Mouse (Mus musculus): ENCODE data around the gene Matn4. TPM values are rescaled to one million over a fixed set of nuclear protein-coding genes. Genes with fewer than 3 reads are reported as not detected.

Gene Matn4
- polyA plus RNA-seq, 1 experiment from 2014 or later = 2.0 TPM

Small RNA genes lying within 50 kb of the gene (microRNA-seq; reads per million reads assigned to microRNA genes)
- not detected for gene Mir7678

Other genes with a start within 250 kb of the Matn4 start
- gene Kcns1, start 234.0 kb downstream of the Matn4 start, polyA plus RNA-seq (2015; fragmentation: Nextera tagmentation; extraction: Ambion mirVana) = 0.21 and 0.25 TPM in 2 replicates
- not detected in 2 replicates for gene Wfdc5, start 222.4 kb downstream of the Matn4 start, polyA plus RNA-seq (2015; fragmentation: Nextera tagmentation; extraction: Ambion mirVana)
- gene Wfdc12, start 214.6 kb downstream of the Matn4 start, polyA plus RNA-seq (2015; fragmentation: Nextera tagmentation; extraction: Ambion mirVana) = not detected in 2 replicates
- not detected in 2 replicates for gene Wfdc15a, start 205.0 kb downstream of the Matn4 start, polyA plus RNA-seq (2015; fragmentation: Nextera tagmentation; extraction: Ambion mirVana)
- gene Wfdc15b, start 183.5 kb downstream of the Matn4 start, polyA plus RNA-seq (2015; fragmentation: Nextera tagmentation; extraction: Ambion mirVana) = 98.1 and 100 TPM in 2 replicates
- gene Svs2, start 166.7 kb downstream of the Matn4 start, polyA plus RNA-seq (2015; fragmentation: Nextera tagmentation; extraction: Ambion mirVana) = not detected in 2 replicates
- gene Svs3b, start 148.5 kb downstream of the Matn4 start, polyA plus RNA-seq (2015; fragmentation: Nextera tagmentation; extraction: Ambion mirVana) = not detected in 2 replicates
- gene Svs4, start 126.7 kb downstream of the Matn4 start, polyA plus RNA-seq (2015; fragmentation: Nextera tagmentation; extraction: Ambion mirVana) = not detected in 2 replicates
- gene Svs3a, start 115.9 kb downstream of the Matn4 start, polyA plus RNA-seq (2015; fragmentation: Nextera tagmentation; extraction: Ambion mirVana) = not detected in 2 replicates
- gene Svs6, start 88.4 kb downstream of the Matn4 start, polyA plus RNA-seq (2015; fragmentation: Nextera tagmentation; extraction: Ambion mirVana) = not detected in 2 replicates
- gene Svs5, start 72.4 kb downstream of the Matn4 start, polyA plus RNA-seq (2015; fragmentation: Nextera tagmentation; extraction: Ambion mirVana) = not detected in 2 replicates
- gene Slpi, start 16.1 kb downstream of the Matn4 start, polyA plus RNA-seq (2015; fragmentation: Nextera tagmentation; extraction: Ambion mirVana) = 0.41 and 1.00 TPM in 2 replicates
- 0.06 and 0.29 TPM in 2 replicates for gene Rbpjl, start 2.0 kb downstream of the Matn4 start, polyA plus RNA-seq (2015; fragmentation: Nextera tagmentation; extraction: Ambion mirVana)
- 204 and 209 TPM in 2 replicates for gene Sdc4, start 38.7 kb upstream of the Matn4 start, polyA plus RNA-seq (2015; fragmentation: Nextera tagmentation; extraction: Ambion mirVana)
- 65.9 and 67.0 TPM in 2 replicates for gene Sys1, start 51.8 kb upstream of the Matn4 start, polyA plus RNA-seq (2015; fragmentation: Nextera tagmentation; extraction: Ambion mirVana)
- 8.1 and 14.0 TPM in 2 replicates for gene Gm20458, start 55.8 kb upstream of the Matn4 start, polyA plus RNA-seq (2015; fragmentation: Nextera tagmentation; extraction: Ambion mirVana)
- gene Trp53tg5, start 68.6 kb upstream of the Matn4 start, polyA plus RNA-seq (2015; fragmentation: Nextera tagmentation; extraction: Ambion mirVana) = not detected in 2 replicates
- 12.6 and 18.2 TPM in 2 replicates for gene Dbndd2, start 80.9 kb upstream of the Matn4 start, polyA plus RNA-seq (2015; fragmentation: Nextera tagmentation; extraction: Ambion mirVana)
- 70.7 and 75.8 TPM in 2 replicates for gene Pigt, start 92.4 kb upstream of the Matn4 start, polyA plus RNA-seq (2015; fragmentation: Nextera tagmentation; extraction: Ambion mirVana)
- gene Wfdc2, start 157.3 kb upstream of the Matn4 start, polyA plus RNA-seq (2015; fragmentation: Nextera tagmentation; extraction: Ambion mirVana) = 399 and 441 TPM in 2 replicates
- gene Spint3, start 168.3 kb upstream of the Matn4 start, polyA plus RNA-seq (2015; fragmentation: Nextera tagmentation; extraction: Ambion mirVana) = not detected in 2 replicates
- gene Wfdc6a, start 180.3 kb upstream of the Matn4 start, polyA plus RNA-seq (2015; fragmentation: Nextera tagmentation; extraction: Ambion mirVana) = not detected in 2 replicates
- not detected in 2 replicates for gene Eppin, start 188.4 kb upstream of the Matn4 start, polyA plus RNA-seq (2015; fragmentation: Nextera tagmentation; extraction: Ambion mirVana)
- gene Wfdc6b, start 208.4 kb upstream of the Matn4 start, polyA plus RNA-seq (2015; fragmentation: Nextera tagmentation; extraction: Ambion mirVana) = not detected in 2 replicates
- gene Wfdc8, start 208.5 kb upstream of the Matn4 start, polyA plus RNA-seq (2015; fragmentation: Nextera tagmentation; extraction: Ambion mirVana) = not detected in 2 replicates
- not detected in 2 replicates for gene Wfdc16, start 233.6 kb upstream of the Matn4 start, polyA plus RNA-seq (2015; fragmentation: Nextera tagmentation; extraction: Ambion mirVana)